Mouse (Mus musculus): ENCODE results near the gene Astl.

DNA sequence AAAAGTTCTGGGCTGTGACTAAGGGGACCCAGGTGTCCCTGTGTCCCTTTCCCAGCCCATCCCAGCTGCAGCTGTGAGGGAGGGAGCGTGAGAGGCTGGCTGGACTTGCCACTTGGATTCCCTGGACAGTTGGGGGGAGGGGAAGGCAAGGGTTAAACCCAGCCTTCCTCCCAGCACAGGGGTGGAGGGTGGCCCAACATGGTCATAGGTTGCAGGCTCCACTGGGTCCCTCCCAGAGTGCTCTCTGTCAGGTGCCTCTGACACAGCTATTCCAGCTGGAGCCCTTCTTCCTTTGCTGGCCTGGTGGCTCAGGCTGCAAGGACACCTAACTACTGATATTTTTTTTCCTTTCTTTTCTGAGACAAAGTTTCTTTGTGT is 33.0 kb downstream of the Astl start:
- TF ChIP-seq CTCF (IDR thresholded peaks at IDR 0.05; ENCODE audit: insufficient read depth, low read depth, low read length) (no peak), POLR2A (IDR thresholded peaks at IDR 0.05; ENCODE audit: insufficient read depth, low read depth, low read length) (no peak)
